Mouse (Mus musculus) liver, postnatal 0 days (tissue): ENCODE measurements around the gene 2310022A10Rik. TPM values are rescaled to one million over a fixed set of nuclear protein-coding genes. Genes with fewer than 3 reads are reported as not detected.

Experiments
- ATAC-seq: fragments of 200-750 bp; cut with Nextera tagmentation; 2 replicates; pipeline ENCODE4 v1.8.0; 2017; ENCODE audit warnings: mild to moderate bottlenecking, moderate library complexity
- DNase-seq: peaks from one replicate; pipeline ENCODE4 v3.0.0-alpha.2; 2016
- H3K27ac ChIP-seq: fragments of 300-500 bp; sonication (generic); 2 replicates; pipeline ENCODE4 v1.5.1; 2014; ENCODE audit warnings: antibody characterized with exemption, moderate library complexity, mild to moderate bottlenecking, low read depth
- H3K27me3 ChIP-seq: fragments of 300-500 bp; sonication (generic); 2 replicates; pipeline ENCODE4 v1.6.1; 2014; ENCODE audit warnings: low read length, control low read depth, mixed read lengths; ENCODE audit not compliant: insufficient read depth
- H3K36me3 ChIP-seq: fragments of 300-500 bp; sonication (generic); replicated peaks from 2 replicates; pipeline ENCODE4 v1.6.1; 2014; ENCODE audit warnings: mild to moderate bottlenecking, control low read depth, low read length, moderate library complexity, mixed read lengths; ENCODE audit not compliant: insufficient read depth
- H3K4me1 ChIP-seq: fragments of 300-500 bp; sonication (generic); 2 replicates; pipeline ENCODE4 v1.6.1; 2014; ENCODE audit warnings: antibody characterized with exemption, mild to moderate bottlenecking, control low read depth; ENCODE audit not compliant: insufficient read depth
- H3K4me2 ChIP-seq: fragments of 300-500 bp; sonication (generic); 2 replicates; pipeline ENCODE4 v1.6.1; 2014; ENCODE audit warnings: low read depth, mild to moderate bottlenecking, low read length, moderate library complexity, mixed read lengths
- H3K4me3 ChIP-seq: fragments of 300-500 bp; sonication (generic); 2 replicates; pipeline ENCODE4 v1.5.1; 2014; ENCODE audit warnings: low read depth, low read length
- H3K9ac ChIP-seq: fragments of 300-500 bp; sonication (generic); replicated peaks from 2 replicates; pipeline ENCODE4 v1.6.1; 2014; ENCODE audit warnings: mild to moderate bottlenecking, moderate library complexity
- H3K9me3 ChIP-seq: fragments of 300-500 bp; sonication (generic); 2 replicates; pipeline ENCODE4 v1.6.1; 2016; ENCODE audit warnings: mild to moderate bottlenecking, control low read depth, low read length, mixed read lengths
- CTCF ChIP-seq: sonication (generic); IDR thresholded peaks from 2 replicates; pipeline ENCODE4 v1.5.1; 2016; ENCODE audit warnings: antibody characterized with exemption, low read depth
- EP300 ChIP-seq: IDR thresholded peaks from 2 replicates; pipeline ENCODE4 v1.6.1; 2016; ENCODE audit warnings: antibody characterized with exemption, low read depth, mild to moderate bottlenecking
- WGBS: fragments of 180-500 bp; shearing (Covaris S2); extraction: QIAGEN DNeasy Blood & Tissue Kit; methylation state at CpG from one replicate; pipeline ENCODE4 v1.1.7; 2014; ENCODE audit not compliant: insufficient replicate concordance; 5-methylcytosine and 5-hydroxymethylcytosine counted together
- polyA plus RNA-seq: library from polyadenylated mRNA; unstranded; fragments of >200 nt; fragmentation: Nextera tagmentation; extraction: Ambion mirVana; gene quantifications from 2 replicates; pipeline ENCODE4 v1.2.1, GENCODE M21; 2015

The 2310022A10Rik gene
- polyA plus RNA-seq, 1 experiment from 2014 or later: 8.6 TPM

GRCm38 (mm10) chr7:27577589-27577988, 24.6 kb downstream of the 2310022A10Rik start:
- Histone ChIP-seq H3K27me3 (no peaks in the 10 kb centered on the region), H3K4me2 (no peak overlapping the region), H3K4me3 (no peak overlapping the region), H3K9me3 (no peaks in the 10 kb centered on the region), H3K9ac (no peak overlapping the region), H3K36me3 (peaks cover 44% of the 10 kb centered on the region), H3K4me1 (no peaks in the 10 kb centered on the region), H3K27ac (0 out of 2 replicates have a peak overlapping the region, but pooled peaks have one; percentile 22)
- TF ChIP-seq CTCF: no peak
- TF ChIP-seq EP300: no peak
- WGBS: 92% methylated on average over 6 of the region's 6 CpGs
- ATAC-seq (no peak), DNase-seq (no peak)

- no peak overlapping the region for H3K4me2 ChIP-seq
- no peak for TF ChIP-seq CTCF
- no peak for TF ChIP-seq EP300
- peaks cover 43% of the 10 kb centered on the region for H3K36me3 ChIP-seq
- 80% methylated on average over 7 of the region's 7 CpGs for WGBS
- H3K27me3 ChIP-seq: no peaks in the 10 kb centered on the region
- no peaks in the 10 kb centered on the region for H3K9me3 ChIP-seq
- H3K27ac ChIP-seq: peak overlapping the region; percentile 6; the same call in 1 of the 2 replicates
- peak; percentile 41; the same call in 1 of the 2 replicates for ATAC-seq
- no peak overlapping the region for H3K4me3 ChIP-seq
- H3K4me1 ChIP-seq: no peaks in the 10 kb centered on the region
- peak; percentile 33 for DNase-seq
- no peak overlapping the region for H3K9ac ChIP-seq
Observed at GRCm38 (mm10) chr7:27578465-27578864, 25.4 kb downstream of the 2310022A10Rik start.

GRCm38 (mm10) chr7:27580380-27581174, 27.5 kb downstream of the 2310022A10Rik start:
- Histone ChIP-seq H3K4me2 (no peak overlapping the region), H3K27me3 (no peaks in the 10 kb centered on the region), H3K9ac (no peak overlapping the region), H3K36me3 (peaks cover 36% of the 10 kb centered on the region), H3K4me3 (no peak overlapping the region), H3K27ac (no peak overlapping the region), H3K4me1 (no peaks in the 10 kb centered on the region), H3K9me3 (no peaks in the 10 kb centered on the region)
- 83% methylated on average over 14 of the region's 14 CpGs for WGBS
- DNase-seq: no peak
- ATAC-seq: no peak
- TF ChIP-seq CTCF: no peak
- TF ChIP-seq EP300: no peak

- H3K4me1 ChIP-seq: no peaks in the 10 kb centered on the region
- H3K27ac ChIP-seq: no peak overlapping the region
- no peak for TF ChIP-seq CTCF
- H3K27me3 ChIP-seq: no peaks in the 10 kb centered on the region
- no peak overlapping the region for H3K4me3 ChIP-seq
- no peak for DNase-seq
- H3K9me3 ChIP-seq: no peaks in the 10 kb centered on the region
- H3K9ac ChIP-seq: no peak overlapping the region
- H3K4me2 ChIP-seq: no peak overlapping the region
- 80% methylated on average over 2 of the region's 2 CpGs for WGBS
- no peaks in the 10 kb centered on the region for H3K36me3 ChIP-seq
- ATAC-seq: no peak
Observed at GRCm38 (mm10) chr7:27586861-27587260, 33.8 kb downstream of the 2310022A10Rik start.

- DNase-seq: no peak
- Histone ChIP-seq H3K4me3 (no peak overlapping the region), H3K4me2 (no peak overlapping the region), H3K9me3 (no peaks in the 10 kb centered on the region), H3K36me3 (no peaks in the 10 kb centered on the region), H3K27me3 (no peaks in the 10 kb centered on the region), H3K9ac (no peak overlapping the region), H3K4me1 (peaks cover 4% of the 10 kb centered on the region), H3K27ac (no peak overlapping the region)
- ATAC-seq: no peak
- WGBS: 86% methylated on average over 2 of the region's 2 CpGs
- peak; percentile 18 for TF ChIP-seq CTCF
- TF ChIP-seq EP300: no peak
Observed at GRCm38 (mm10) chr7:27587741-27588140, 34.7 kb downstream of the 2310022A10Rik start.

- WGBS: 90% methylated on average over 4 of the region's 4 CpGs
- no peaks in the 10 kb centered on the region for H3K27me3 ChIP-seq
- no peaks in the 10 kb centered on the region for H3K9me3 ChIP-seq
- DNase-seq (no peak), ATAC-seq (no peak)
- H3K36me3 ChIP-seq: peaks cover 4% of the 10 kb centered on the region
- H3K4me1 ChIP-seq: peaks cover 27% of the 10 kb centered on the region
- H3K4me2 ChIP-seq: no peak overlapping the region
- H3K27ac ChIP-seq: no peak overlapping the region
- H3K9ac ChIP-seq: no peak overlapping the region
- TF ChIP-seq CTCF (no peak), EP300 (no peak)
- no peak overlapping the region for H3K4me3 ChIP-seq
Observed at GRCm38 (mm10) chr7:27590088-27590487, 37.1 kb downstream of the 2310022A10Rik start.
